In the genomic region with DNA sequence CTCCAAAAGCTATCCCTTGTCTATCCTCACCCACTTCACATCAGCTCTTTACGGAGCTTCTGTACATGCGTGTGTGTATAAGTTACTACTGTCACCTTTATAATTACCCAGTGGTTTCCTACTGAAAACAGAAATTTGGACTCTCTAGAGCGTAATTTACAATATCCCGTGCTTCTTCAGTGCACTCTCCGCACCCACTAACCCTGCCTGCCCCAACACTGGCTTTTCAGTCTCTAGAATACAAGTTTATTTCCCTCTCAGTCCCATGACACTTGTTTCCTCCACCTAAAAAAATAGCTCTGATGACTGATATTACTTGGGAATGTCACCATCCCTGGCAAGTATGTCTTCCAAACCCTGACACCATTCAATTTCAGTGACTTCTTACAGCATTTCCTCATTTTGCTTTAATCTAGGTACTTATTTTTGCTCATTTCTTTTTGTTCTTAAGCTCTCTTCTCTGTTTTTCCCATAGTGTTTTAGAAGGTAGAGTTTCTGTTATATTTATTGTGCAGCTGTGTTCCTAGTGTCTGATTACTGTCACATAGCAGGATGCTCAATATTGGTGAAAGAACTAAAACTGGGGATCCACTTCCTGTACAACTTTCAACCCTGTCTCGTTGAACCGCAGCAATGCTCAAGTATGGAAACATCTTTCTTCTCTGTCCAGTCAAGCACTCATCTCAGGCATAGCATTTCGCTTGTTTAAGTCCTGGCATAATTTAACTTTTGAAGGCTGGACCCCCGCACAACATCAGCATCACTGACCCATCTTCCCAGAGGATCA, we compare ENCODE assay signal across 8 mouse cellular contexts. TPM values are rescaled to one million over a fixed set of nuclear protein-coding genes. Genes with fewer than 3 reads are reported as not detected.
DNase-seq lines count a peak whose midpoint lies in the region; ATAC-seq and TF ChIP-seq lines count a peak whose summit lies in the region.

No protein-coding gene starts in this region.

- H3K27me3 ChIP-seq in embryonic facial prominence, embryonic 13.5 days: no peaks in the 10 kb centered on the region
- no peaks in the 10 kb centered on the region for H3K27me3 ChIP-seq in intestine, postnatal 0 days (replicated peaks; ENCODE audit: control insufficient read depth, insufficient read depth, low read length)
- no peaks in the 10 kb centered on the region for H3K27me3 ChIP-seq in neural tube, embryonic 13.5 days

- peak overlapping the region; percentile 74 for H3K4me3 ChIP-seq in lung, adult 2 months (replicated peaks; ENCODE audit: extremely low read depth, low read depth, low read length)
- peak overlapping the region; percentile 62 for H3K4me3 ChIP-seq in embryonic facial prominence, embryonic 13.5 days
- H3K4me3 ChIP-seq in intestine, postnatal 0 days (ENCODE audit: low read depth, low read length): peak overlapping the region; percentile 56
- peak overlapping the region; percentile 63 for H3K4me3 ChIP-seq in neural tube, embryonic 13.5 days

- peaks cover 9% of the 10 kb centered on the region for H3K4me1 ChIP-seq in lung, adult 2 months (ENCODE audit: control insufficient read depth, insufficient read depth, low read length)
- H3K4me1 ChIP-seq in embryonic facial prominence, embryonic 13.5 days: peaks cover 50% of the 10 kb centered on the region
- H3K4me1 ChIP-seq in intestine, postnatal 0 days (replicated peaks; ENCODE audit: control insufficient read depth, insufficient read depth, low read length): peaks cover 9% of the 10 kb centered on the region; the same call in 1 of the 2 replicates
- H3K4me1 ChIP-seq in neural tube, embryonic 13.5 days (replicated peaks): peaks cover 69% of the 10 kb centered on the region

- no peak for TF ChIP-seq CTCF in lung, adult 2 months (IDR thresholded peaks at IDR 0.05; ENCODE audit: insufficient read depth, low read length)
- no peak for TF ChIP-seq CTCF in intestine, postnatal 0 days (IDR thresholded peaks at IDR 0.05; ENCODE audit: low read depth)

- peak overlapping the region; percentile 79 for H3K9ac ChIP-seq in embryonic facial prominence, embryonic 13.5 days
- H3K9ac ChIP-seq in intestine, postnatal 0 days (ENCODE audit: low read depth, low read length): peak overlapping the region; percentile 79
- H3K9ac ChIP-seq in neural tube, embryonic 13.5 days: peak overlapping the region; percentile 92

- H3K27ac ChIP-seq in embryonic facial prominence, embryonic 13.5 days: peak overlapping the region; percentile 99
- H3K27ac ChIP-seq in intestine, postnatal 0 days (ENCODE audit: low read depth, low read length): peak overlapping the region; percentile 96; the same call in 1 of the 2 replicates
- H3K27ac ChIP-seq in neural tube, embryonic 13.5 days (replicated peaks): peak overlapping the region; percentile 99

- no peaks in the 10 kb centered on the region for H3K9me3 ChIP-seq in embryonic facial prominence, embryonic 13.5 days
- H3K9me3 ChIP-seq in intestine, postnatal 0 days (ENCODE audit: control insufficient read depth): no peaks in the 10 kb centered on the region
- no peaks in the 10 kb centered on the region for H3K9me3 ChIP-seq in neural tube, embryonic 13.5 days

- 29% methylated on average over 9 of the region's 9 CpGs for WGBS in lung, adult 2 months
- 43% methylated on average over 9 of the region's 9 CpGs for WGBS in embryonic facial prominence, embryonic 13.5 days
- 28% methylated on average over 9 of the region's 9 CpGs for WGBS in intestine, postnatal 0 days
- 46% methylated on average over 9 of the region's 9 CpGs for WGBS in neural tube, embryonic 13.5 days

- no peak for ATAC-seq in embryonic facial prominence, embryonic 13.5 days (ENCODE audit: insufficient number of reproducible peaks, insufficient read depth, low FRiP score, low TSS enrichment, low read depth)
- no peak for ATAC-seq in intestine, postnatal 0 days
- no peak for ATAC-seq in neural tube, embryonic 13.5 days (ENCODE audit: low read depth)

- DNase-seq in lung, adult 2 months: no peak
- DNase-seq in lung, postnatal 25 days (ENCODE audit: low spot score): no peak
- DNase-seq in thymus, postnatal 36 days: no peak
- DNase-seq in layer of hippocampus, postnatal 10 days (ENCODE audit: low spot score in 2 of 2): no peak
- DNase-seq in ovary, adult 18-20 months (ENCODE audit: low spot score): no peak

- H3K36me3 ChIP-seq in embryonic facial prominence, embryonic 13.5 days: no peaks in the 10 kb centered on the region
- no peaks in the 10 kb centered on the region for H3K36me3 ChIP-seq in intestine, postnatal 0 days (ENCODE audit: control insufficient read depth, insufficient read depth)
- no peaks in the 10 kb centered on the region for H3K36me3 ChIP-seq in neural tube, embryonic 13.5 days

- H3K4me2 ChIP-seq in embryonic facial prominence, embryonic 13.5 days: peak overlapping the region; percentile 85
- H3K4me2 ChIP-seq in intestine, postnatal 0 days (replicated peaks; ENCODE audit: low read depth): peak overlapping the region; percentile 71
- H3K4me2 ChIP-seq in neural tube, embryonic 13.5 days: peak overlapping the region; percentile 92

- no peak for TF ChIP-seq POLR2A in lung, adult 2 months (IDR thresholded peaks at IDR 0.05; ENCODE audit: borderline replicate concordance, extremely low read depth, low read depth, low read length)

RNA-seq across cellular contexts. Expression of a gene that starts 0.9 kb away (rescaled TPM):
- 32.0 and 51.1 TPM in 2 replicates for polyA plus RNA-seq in lung, adult 2 months (2012; rRNA removed)
- polyA plus RNA-seq in embryonic facial prominence, embryonic 13.5 days (2015; fragmentation: Nextera tagmentation; extraction: Ambion mirVana): 27.3 and 31.3 TPM in 2 replicates
- 13.3 and 14.0 TPM in 2 replicates for polyA plus RNA-seq in intestine, postnatal 0 days (2015; fragmentation: Nextera tagmentation; extraction: Ambion mirVana)
- 22.9 and 27.2 TPM in 2 replicates for polyA plus RNA-seq in neural tube, embryonic 13.5 days (2015; fragmentation: Nextera tagmentation; extraction: Ambion mirVana)
- 10 to 100 TPM; 55.6 to 59.4 TPM for total RNA-seq in layer of hippocampus, postnatal 10 days (2021)

RNA-seq across cellular contexts. Expression of a gene that starts 4.3 kb away (rescaled TPM):
- polyA plus RNA-seq in lung, adult 2 months (2012; rRNA removed): 1.4 and 2.3 TPM in 2 replicates
- not detected in 2 replicates for polyA plus RNA-seq in embryonic facial prominence, embryonic 13.5 days (2015; fragmentation: Nextera tagmentation; extraction: Ambion mirVana)
- polyA plus RNA-seq in intestine, postnatal 0 days (2015; fragmentation: Nextera tagmentation; extraction: Ambion mirVana): 0.09 and 0.12 TPM in 2 replicates
- polyA plus RNA-seq in neural tube, embryonic 13.5 days (2015; fragmentation: Nextera tagmentation; extraction: Ambion mirVana): 0.13 TPM in 1 of 2 replicates, not detected in the other
- total RNA-seq in layer of hippocampus, postnatal 10 days (2021): under 1 TPM in 1 of 2 experiments, not detected in 1; 0.22 TPM

RNA-seq across cellular contexts. Expression of a gene that starts 8.2 kb away (rescaled TPM):
- 104 and 106 TPM in 2 replicates for polyA plus RNA-seq in lung, adult 2 months (2012; rRNA removed)
- polyA plus RNA-seq in embryonic facial prominence, embryonic 13.5 days (2015; fragmentation: Nextera tagmentation; extraction: Ambion mirVana): 3.5 and 4.8 TPM in 2 replicates
- 2.1 and 2.4 TPM in 2 replicates for polyA plus RNA-seq in intestine, postnatal 0 days (2015; fragmentation: Nextera tagmentation; extraction: Ambion mirVana)
- 2.5 and 2.9 TPM in 2 replicates for polyA plus RNA-seq in neural tube, embryonic 13.5 days (2015; fragmentation: Nextera tagmentation; extraction: Ambion mirVana)
- 10 to 100 TPM; 69.7 to 72.8 TPM for total RNA-seq in layer of hippocampus, postnatal 10 days (2021)

RNA-seq across cellular contexts. Expression of a gene that starts 38.2 kb away (rescaled TPM):
- 31.5 and 38.0 TPM in 2 replicates for polyA plus RNA-seq in lung, adult 2 months (2012; rRNA removed)
- polyA plus RNA-seq in embryonic facial prominence, embryonic 13.5 days (2015; fragmentation: Nextera tagmentation; extraction: Ambion mirVana): 5.4 and 5.7 TPM in 2 replicates
- 2.4 and 2.8 TPM in 2 replicates for polyA plus RNA-seq in intestine, postnatal 0 days (2015; fragmentation: Nextera tagmentation; extraction: Ambion mirVana)
- polyA plus RNA-seq in neural tube, embryonic 13.5 days (2015; fragmentation: Nextera tagmentation; extraction: Ambion mirVana): 2.4 and 4.5 TPM in 2 replicates
- 1 to 10 TPM; 1.1 to 1.6 TPM for total RNA-seq in layer of hippocampus, postnatal 10 days (2021)

RNA-seq across cellular contexts. Expression of a gene that starts 44.2 kb away (rescaled TPM):
- 6.9 and 8.0 TPM in 2 replicates for polyA plus RNA-seq in lung, adult 2 months (2012; rRNA removed)
- polyA plus RNA-seq in embryonic facial prominence, embryonic 13.5 days (2015; fragmentation: Nextera tagmentation; extraction: Ambion mirVana): 3.6 TPM in 2 replicates
- 0.18 and 0.38 TPM in 2 replicates for polyA plus RNA-seq in intestine, postnatal 0 days (2015; fragmentation: Nextera tagmentation; extraction: Ambion mirVana)
- polyA plus RNA-seq in neural tube, embryonic 13.5 days (2015; fragmentation: Nextera tagmentation; extraction: Ambion mirVana): 6.8 and 8.9 TPM in 2 replicates
- total RNA-seq in layer of hippocampus, postnatal 10 days (2021): 10 to 100 TPM; 26.8 to 26.9 TPM

Comparison
In these comparisons a context has a peak if more than half of its experiments do, and no peak if none do; other contexts are left out.
1. RNA of a gene that starts 8.2 kb away (polyA plus RNA-seq): 104 to 106 TPM in lung, adult 2 months; 3.5 to 4.8 TPM in embryonic facial prominence, embryonic 13.5 days, 2.5 to 2.9 TPM in neural tube, embryonic 13.5 days and 2.1 to 2.4 TPM in intestine, postnatal 0 days; every median in the first group is over 10 times any median in the second.
2. Peak in every context shown above with its lines, with median percentiles within 50 percentile points of each other: H3K4me3 ChIP-seq, H3K27ac ChIP-seq, H3K4me2 ChIP-seq and H3K9ac ChIP-seq.